Mouse (Mus musculus) cortical plate, adult 2 months (tissue): ENCODE data around the gene Trim34a.
"Not testable (repeated sequence)": the region's sequence is repeated elsewhere in the genome, so short reads cannot be mapped to it uniquely, and the experiment has no call there.

Experiments
- CTCF ChIP-seq: fragments of 200-500 bp; IDR thresholded peaks from 2 replicates; pipeline ENCODE4 v1.5.1; 2011; ENCODE audit warnings: mild to moderate bottlenecking, control low read depth, low read length; ENCODE audit not compliant: insufficient read depth; ENCODE audit errors: extremely low read depth
- POLR2A ChIP-seq: fragments of 200-500 bp; IDR thresholded peaks from 2 replicates; pipeline ENCODE4 v1.6.1; 2011; ENCODE audit warnings: mild to moderate bottlenecking, low read length, control low read depth; ENCODE audit not compliant: insufficient read depth; ENCODE audit errors: extremely low read depth

DNA sequence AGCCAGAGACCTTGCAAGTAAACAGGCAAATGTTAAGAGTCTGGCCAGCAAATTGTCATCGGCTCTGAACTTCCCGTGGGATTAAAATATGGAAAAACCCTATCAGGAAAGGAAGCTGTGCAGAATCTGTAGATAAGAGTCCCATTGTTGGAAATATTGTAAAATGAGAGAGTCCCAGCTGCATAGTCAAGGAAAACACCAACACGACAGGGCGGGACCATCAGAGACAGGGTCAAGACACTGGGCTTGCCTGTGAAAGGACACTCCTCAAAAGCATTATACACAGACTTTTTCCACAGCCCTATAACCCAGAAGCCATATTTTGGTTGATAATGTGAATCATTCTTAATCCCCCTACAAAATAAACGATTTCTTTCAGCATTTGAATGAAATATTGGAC lies 21.1 kb downstream of the Trim34a start:
- not testable (repeated sequence) for TF ChIP-seq CTCF, POLR2A
